Mouse (Mus musculus) limb, embryonic 11.5 days (tissue): Measurements from ENCODE around the gene Cdc42ep4. TPM values are rescaled to one million over a fixed set of nuclear protein-coding genes. Genes with fewer than 3 reads are reported as not detected.

Experiments used
- ATAC-seq: fragments of 200-750 bp; cut with Nextera tagmentation; 2 replicates; pipeline ENCODE4 v1.8.0; 2017; ENCODE audit warnings: low read depth; ENCODE audit not compliant: insufficient number of reproducible peaks, low FRiP score, low TSS enrichment
- DNase-seq: peaks from one replicate; pipeline ENCODE4 v3.0.0-alpha.2; 2015; ENCODE audit warnings: low spot score
- H3K27ac ChIP-seq: fragments of 300-500 bp; sonication (generic); replicated peaks from 2 replicates; pipeline ENCODE4 v1.5.1; 2014; ENCODE audit warnings: low read depth, mild to moderate bottlenecking, low read length
- H3K27me3 ChIP-seq: fragments of 300-500 bp; sonication (generic); 2 replicates; pipeline ENCODE4 v1.6.1; 2014; ENCODE audit warnings: mild to moderate bottlenecking, low read length, mixed read lengths; ENCODE audit not compliant: control insufficient read depth, insufficient read depth
- H3K36me3 ChIP-seq: fragments of 300-500 bp; sonication (generic); 2 replicates; pipeline ENCODE4 v1.6.1; 2014; ENCODE audit warnings: mild to moderate bottlenecking, low read length, moderate library complexity, mixed read lengths; ENCODE audit not compliant: control insufficient read depth, insufficient read depth
- H3K4me1 ChIP-seq: fragments of 300-500 bp; sonication (generic); 2 replicates; pipeline ENCODE4 v1.6.1; 2014; ENCODE audit warnings: low read length, mixed read lengths; ENCODE audit not compliant: control insufficient read depth, insufficient read depth
- H3K4me2 ChIP-seq: fragments of 300-500 bp; sonication (generic); 2 replicates; pipeline ENCODE4 v1.6.1; 2014; ENCODE audit warnings: low read depth, mild to moderate bottlenecking, moderate library complexity; ENCODE audit not compliant: severe bottlenecking
- H3K4me3 ChIP-seq: fragments of 300-500 bp; sonication (generic); 2 replicates; pipeline ENCODE4 v1.5.1; 2014; ENCODE audit warnings: low read depth, low read length
- H3K9ac ChIP-seq: fragments of 300-500 bp; sonication (generic); 2 replicates; pipeline ENCODE4 v1.6.1; 2014; ENCODE audit warnings: mild to moderate bottlenecking, low read length
- H3K9me3 ChIP-seq: fragments of 300-500 bp; sonication (generic); 2 replicates; pipeline ENCODE4 v1.6.1; 2016; ENCODE audit warnings: low read length; ENCODE audit not compliant: control insufficient read depth
- WGBS: fragments of 180-500 bp; shearing (Covaris S2); extraction: QIAGEN DNeasy Blood & Tissue Kit; methylation state at CpG from one replicate; pipeline ENCODE4 v1.1.7; 2014; 5-methylcytosine and 5-hydroxymethylcytosine counted together
- polyA plus RNA-seq: library from polyadenylated mRNA; unstranded; fragments of >200 nt; fragmentation: Nextera tagmentation; extraction: Ambion mirVana; gene quantifications from 2 replicates; pipeline ENCODE4 v1.2.1, GENCODE M21; 2014

The Cdc42ep4 gene
- polyA plus RNA-seq, 1 experiment from 2014 or later: 75.4 TPM

- no peak overlapping the region for H3K4me2 ChIP-seq
- DNase-seq (no peak), ATAC-seq (no peak)
- WGBS: 88% methylated on average over 3 of the region's 3 CpGs
- H3K9ac ChIP-seq: no peak overlapping the region
- H3K4me3 ChIP-seq: no peak overlapping the region
- H3K27me3 ChIP-seq: no peaks in the 10 kb centered on the region
- H3K36me3 ChIP-seq: no peaks in the 10 kb centered on the region
- peaks cover 19% of the 10 kb centered on the region for H3K4me1 ChIP-seq
- no peaks in the 10 kb centered on the region for H3K9me3 ChIP-seq
- no peak overlapping the region for H3K27ac ChIP-seq
Observed at GRCm38 (mm10) chr11:113737553-113737854, 14.2 kb downstream of the Cdc42ep4 start.

- ATAC-seq (no peak), DNase-seq (no peak)
- WGBS: 88% methylated on average over 11 of the region's 11 CpGs
- no peak overlapping the region for H3K4me3 ChIP-seq
- no peaks in the 10 kb centered on the region; the same call in 1 of the 2 replicates for H3K36me3 ChIP-seq
- no peak overlapping the region for H3K9ac ChIP-seq
- H3K27ac ChIP-seq: no peak overlapping the region
- peaks cover 19% of the 10 kb centered on the region for H3K4me1 ChIP-seq
- H3K9me3 ChIP-seq: no peaks in the 10 kb centered on the region
- no peaks in the 10 kb centered on the region for H3K27me3 ChIP-seq
- H3K4me2 ChIP-seq: no peak overlapping the region
Observed at GRCm38 (mm10) chr11:113736848-113737552, 14.7 kb downstream of the Cdc42ep4 start.

- 67% methylated on average over 6 of the region's 6 CpGs for WGBS
- Histone ChIP-seq H3K9me3 (no peaks in the 10 kb centered on the region), H3K27ac (no peak overlapping the region), H3K4me1 (peaks cover 25% of the 10 kb centered on the region), H3K27me3 (no peaks in the 10 kb centered on the region), H3K4me3 (no peak overlapping the region), H3K36me3 (no peaks in the 10 kb centered on the region; the same call in 1 of the 2 replicates), H3K4me2 (no peak overlapping the region), H3K9ac (no peak overlapping the region)
- no peak for ATAC-seq
- DNase-seq: no peak
Observed at GRCm38 (mm10) chr11:113735151-113735550, 16.5 kb downstream of the Cdc42ep4 start.

- no peak for DNase-seq
- Histone ChIP-seq H3K27ac (no peak overlapping the region), H3K27me3 (no peaks in the 10 kb centered on the region), H3K9ac (no peak overlapping the region), H3K9me3 (no peaks in the 10 kb centered on the region), H3K4me3 (no peak overlapping the region), H3K4me1 (peaks cover 18% of the 10 kb centered on the region), H3K36me3 (peaks cover 2% of the 10 kb centered on the region; the same call in 1 of the 2 replicates), H3K4me2 (no peak overlapping the region)
- ATAC-seq: no peak
- WGBS: 83% methylated on average over 6 of the region's 6 CpGs
Observed at GRCm38 (mm10) chr11:113733631-113734364, 17.9 kb downstream of the Cdc42ep4 start.

GRCm38 (mm10) chr11:113731945-113732612 lies 19.6 kb downstream of the Cdc42ep4 start:
- Histone ChIP-seq H3K4me2 (no peak overlapping the region), H3K27ac (no peak overlapping the region), H3K4me3 (no peak overlapping the region), H3K4me1 (peaks cover 34% of the 10 kb centered on the region), H3K9ac (no peak overlapping the region), H3K36me3 (peaks cover 14% of the 10 kb centered on the region), H3K9me3 (no peaks in the 10 kb centered on the region), H3K27me3 (no peaks in the 10 kb centered on the region)
- DNase-seq (no peak), ATAC-seq (no peak)
- WGBS: 91% methylated on average over 10 of the region's 10 CpGs

- Histone ChIP-seq H3K27me3 (no peaks in the 10 kb centered on the region), H3K27ac (no peak overlapping the region), H3K9ac (no peak overlapping the region), H3K36me3 (peaks cover 25% of the 10 kb centered on the region), H3K4me1 (peaks cover 42% of the 10 kb centered on the region), H3K4me2 (no peak overlapping the region), H3K4me3 (no peak overlapping the region), H3K9me3 (no peaks in the 10 kb centered on the region)
- ATAC-seq (no peak), DNase-seq (no peak)
- WGBS: 74% methylated on average over 3 of the region's 3 CpGs
Observed at GRCm38 (mm10) chr11:113730879-113731278, 20.8 kb downstream of the Cdc42ep4 start.

GRCm38 (mm10) chr11:113729917-113730316 lies 21.8 kb downstream of the Cdc42ep4 start:
- DNase-seq (no peak), ATAC-seq (no peak)
- no peaks in the 10 kb centered on the region for H3K27me3 ChIP-seq
- peaks cover 28% of the 10 kb centered on the region for H3K36me3 ChIP-seq
- H3K9me3 ChIP-seq: no peaks in the 10 kb centered on the region
- no peak overlapping the region for H3K9ac ChIP-seq
- no peak overlapping the region for H3K4me2 ChIP-seq
- no peak overlapping the region for H3K27ac ChIP-seq
- 50% methylated on average over 8 of the region's 8 CpGs for WGBS
- H3K4me3 ChIP-seq: no peak overlapping the region
- H3K4me1 ChIP-seq: peaks cover 40% of the 10 kb centered on the region

GRCm38 (mm10) chr11:113729239-113729638 lies 22.4 kb downstream of the Cdc42ep4 start:
- Histone ChIP-seq H3K36me3 (peaks cover 28% of the 10 kb centered on the region), H3K9me3 (no peaks in the 10 kb centered on the region), H3K4me2 (no peak overlapping the region), H3K4me3 (no peak overlapping the region), H3K9ac (no peak overlapping the region), H3K27ac (0 out of 2 replicates have a peak overlapping the region, but pooled peaks have one; percentile 10), H3K4me1 (peaks cover 38% of the 10 kb centered on the region), H3K27me3 (no peaks in the 10 kb centered on the region)
- 87% methylated on average over 21 of the region's 21 CpGs for WGBS
- no peak for ATAC-seq
- no peak for DNase-seq
